Mouse (Mus musculus): ENCODE results near the gene Gm6169. TPM values are rescaled to one million over a fixed set of nuclear protein-coding genes. Genes with fewer than 3 reads are reported as not detected.
"Not testable (repeated sequence)": the region's sequence is repeated elsewhere in the genome, so short reads cannot be mapped to it uniquely, and the experiment has no call there.

The Gm6169 gene
- polyA plus RNA-seq (2015; fragmentation: Nextera tagmentation; extraction: Ambion mirVana), result 2.3 and 12.4 TPM in 2 replicates

- Histone ChIP-seq H3K9me3 (replicated peaks) (no peaks in the 10 kb centered on the region), H3K4me1 (no peaks in the 10 kb centered on the region), H3K36me3 (no peaks in the 10 kb centered on the region), H3K27me3 (no peaks in the 10 kb centered on the region), H3K27ac (replicated peaks) (no peak within 1 kb of the TSS), H3K9ac (no peak within 1 kb of the TSS), H3K4me3 (replicated peaks) (no peak within 1 kb of the TSS), H3K4me2 (replicated peaks) (no peak within 1 kb of the TSS)
- ATAC-seq (ENCODE audit: insufficient number of reproducible peaks, low FRiP score, low TSS enrichment, low read depth), result no peak
- WGBS, result 73% methylated on average over 22 of the region's 22 CpGs
These were observed at the start of gene Gm6169 for GRCm38 (mm10) chr13:97099187-97099852. Gene Gm6169, minus strand, starts transcription at chr13:97099237.

GRCm38 (mm10) chr13:97145834-97146233 is 46.8 kb upstream of the Gm6169 start:
- H3K4me1 ChIP-seq, result no peaks in the 10 kb centered on the region
- peaks cover 45% of the 10 kb centered on the region for H3K36me3 ChIP-seq
- WGBS, result 61% methylated on average over 4 of the region's 4 CpGs

GRCm38 (mm10) chr13:97142321-97142720 is 43.3 kb upstream of the Gm6169 start:
- H3K9me3 ChIP-seq (replicated peaks), result no peaks in the 10 kb centered on the region
- H3K27ac ChIP-seq (replicated peaks), result no peak overlapping the region
- peaks cover 23% of the 10 kb centered on the region for H3K36me3 ChIP-seq
- no peaks in the 10 kb centered on the region for H3K27me3 ChIP-seq
- ATAC-seq (ENCODE audit: insufficient number of reproducible peaks, low FRiP score, low TSS enrichment, low read depth), result no peak
- no peak overlapping the region for H3K4me2 ChIP-seq (replicated peaks)
- 72% methylated on average over 7 of the region's 7 CpGs for WGBS
- H3K4me3 ChIP-seq (replicated peaks), result no peak overlapping the region
- H3K9ac ChIP-seq, result no peak overlapping the region
- no peaks in the 10 kb centered on the region for H3K4me1 ChIP-seq

More at GRCm38 (mm10) chr13:97145834-97146233, 46.8 kb upstream of the Gm6169 start:
- no peak overlapping the region for H3K27ac ChIP-seq (replicated peaks)
- H3K9ac ChIP-seq, result no peak overlapping the region
- H3K27me3 ChIP-seq, result no peaks in the 10 kb centered on the region
- no peak overlapping the region for H3K4me3 ChIP-seq (replicated peaks)
- no peak for ATAC-seq (ENCODE audit: insufficient number of reproducible peaks, low FRiP score, low TSS enrichment, low read depth)
- no peak overlapping the region for H3K4me2 ChIP-seq (replicated peaks)
- no peaks in the 10 kb centered on the region for H3K9me3 ChIP-seq (replicated peaks)

GRCm38 (mm10) chr13:97138404-97138931 is 39.4 kb upstream of the Gm6169 start:
- H3K27ac ChIP-seq (replicated peaks), result peak overlapping the region; percentile 75; the same call in 1 of the 2 replicates
- H3K4me3 ChIP-seq (replicated peaks), result peak overlapping the region; percentile 63
- H3K9ac ChIP-seq, result peak overlapping the region; percentile 57
- not testable (repeated sequence) for H3K4me1 ChIP-seq; H3K9me3 ChIP-seq (replicated peaks); ATAC-seq (ENCODE audit: insufficient number of reproducible peaks, low FRiP score, low TSS enrichment, low read depth); H3K27me3 ChIP-seq
- WGBS, result 29% methylated on average over 8 of the region's 8 CpGs
- H3K4me2 ChIP-seq (replicated peaks), result peak overlapping the region; percentile 48
- H3K36me3 ChIP-seq, result peaks cover 19% of the 10 kb centered on the region

GRCm38 (mm10) chr13:97137466-97138400 is 38.7 kb upstream of the Gm6169 start, which contains the start of the genes Gfm2 and Nsa2:
Gene Gfm2, plus strand, starts transcription at chr13:97137937.
Gene Nsa2, minus strand, starts transcription at chr13:97137937.
- Histone ChIP-seq H3K36me3 (peaks cover 16% of the 10 kb centered on the region), H3K4me2 (replicated peaks) (peak within 1 kb of the TSS; percentile 57), H3K4me1 (no peaks in the 10 kb centered on the region), H3K9ac (peak within 1 kb of the TSS; percentile 57), H3K27me3 (no peaks in the 10 kb centered on the region), H3K4me3 (replicated peaks) (peak within 1 kb of the TSS; percentile 63), H3K9me3 (replicated peaks) (no peaks in the 10 kb centered on the region), H3K27ac (replicated peaks) (peak within 1 kb of the TSS; percentile 75)
- ATAC-seq (ENCODE audit: insufficient number of reproducible peaks, low FRiP score, low TSS enrichment, low read depth), result peak; percentile 93
- WGBS, result under 1% methylated on average over 57 of the region's 57 CpGs

- not testable (repeated sequence) for H3K4me2 ChIP-seq (replicated peaks); ATAC-seq (ENCODE audit: insufficient number of reproducible peaks, low FRiP score, low TSS enrichment, low read depth); H3K27ac ChIP-seq (replicated peaks); H3K9me3 ChIP-seq (replicated peaks); H3K27me3 ChIP-seq; H3K4me1 ChIP-seq; H3K9ac ChIP-seq; H3K4me3 ChIP-seq (replicated peaks)
- peaks cover 23% of the 10 kb centered on the region for H3K36me3 ChIP-seq
- no CpG with 5 or more reads among the region's 2 CpGs for WGBS
These were observed 31.4 kb upstream of the Gm6169 start for GRCm38 (mm10) chr13:97130413-97130812.

GRCm38 (mm10) chr13:97129654-97130053 is 30.6 kb upstream of the Gm6169 start:
- not testable (repeated sequence) for H3K4me3 ChIP-seq (replicated peaks); H3K9ac ChIP-seq; ATAC-seq (ENCODE audit: insufficient number of reproducible peaks, low FRiP score, low TSS enrichment, low read depth); H3K4me1 ChIP-seq; H3K27ac ChIP-seq (replicated peaks); H3K27me3 ChIP-seq; H3K9me3 ChIP-seq (replicated peaks); H3K4me2 ChIP-seq (replicated peaks)
- WGBS, result 88% methylated on average over 4 of the region's 4 CpGs
- H3K36me3 ChIP-seq, result peaks cover 20% of the 10 kb centered on the region

- Histone ChIP-seq H3K27me3 (no peaks in the 10 kb centered on the region), H3K9me3 (replicated peaks) (no peaks in the 10 kb centered on the region), H3K4me2 (replicated peaks) (no peak overlapping the region), H3K4me1 (no peaks in the 10 kb centered on the region), H3K4me3 (replicated peaks) (no peak overlapping the region), H3K9ac (no peak overlapping the region), H3K27ac (replicated peaks) (no peak overlapping the region), H3K36me3 (no peaks in the 10 kb centered on the region)
- no peak for ATAC-seq (ENCODE audit: insufficient number of reproducible peaks, low FRiP score, low TSS enrichment, low read depth)
- 66% methylated on average over 3 of the region's 3 CpGs for WGBS
These were observed 22.3 kb upstream of the Gm6169 start for GRCm38 (mm10) chr13:97121341-97121740.

GRCm38 (mm10) chr13:97109046-97109445 is 10.0 kb upstream of the Gm6169 start:
- ATAC-seq (ENCODE audit: insufficient number of reproducible peaks, low FRiP score, low TSS enrichment, low read depth), result no peak

GRCm38 (mm10) chr13:97107721-97108120 is 8.7 kb upstream of the Gm6169 start:
- not testable (repeated sequence) for H3K4me2 ChIP-seq (replicated peaks); H3K4me3 ChIP-seq (replicated peaks); H3K27ac ChIP-seq (replicated peaks); H3K4me1 ChIP-seq; H3K27me3 ChIP-seq; H3K9ac ChIP-seq; ATAC-seq (ENCODE audit: insufficient number of reproducible peaks, low FRiP score, low TSS enrichment, low read depth); H3K9me3 ChIP-seq (replicated peaks); H3K36me3 ChIP-seq
- 93% methylated on average over 4 of the region's 4 CpGs for WGBS

More at GRCm38 (mm10) chr13:97109046-97109445, 10.0 kb upstream of the Gm6169 start:
- Histone ChIP-seq H3K4me1 (no peaks in the 10 kb centered on the region), H3K4me3 (replicated peaks) (no peak overlapping the region), H3K9ac (no peak overlapping the region), H3K27ac (replicated peaks) (no peak overlapping the region), H3K27me3 (no peaks in the 10 kb centered on the region), H3K36me3 (no peaks in the 10 kb centered on the region), H3K4me2 (replicated peaks) (no peak overlapping the region), H3K9me3 (replicated peaks) (no peaks in the 10 kb centered on the region)
- 78% methylated on average over 4 of the region's 4 CpGs for WGBS

GRCm38 (mm10) chr13:97104996-97105395 is 6.0 kb upstream of the Gm6169 start:
- Histone ChIP-seq H3K9ac (no peak overlapping the region), H3K36me3 (no peaks in the 10 kb centered on the region), H3K27ac (replicated peaks) (no peak overlapping the region), H3K4me1 (no peaks in the 10 kb centered on the region), H3K4me2 (replicated peaks) (no peak overlapping the region), H3K9me3 (replicated peaks) (no peaks in the 10 kb centered on the region), H3K27me3 (no peaks in the 10 kb centered on the region), H3K4me3 (replicated peaks) (no peak overlapping the region)
- 71% methylated on average over 7 of the region's 7 CpGs for WGBS
- no peak for ATAC-seq (ENCODE audit: insufficient number of reproducible peaks, low FRiP score, low TSS enrichment, low read depth)
